Mouse (Mus musculus) heart, embryonic 11.5 days (tissue): ENCODE data around the gene Gm17324. TPM values are rescaled to one million over a fixed set of nuclear protein-coding genes. Genes with fewer than 3 reads are reported as not detected.
A peak's percentile ranks its signal among the peaks of the same experiment; 100 is the strongest.

Source experiments
- ATAC-seq: fragments of 200-750 bp; cut with Nextera tagmentation; replicated peaks from 2 replicates; pipeline ENCODE4 v1.8.0; 2017; ENCODE audit warnings: moderate library complexity; ENCODE audit not compliant: insufficient number of reproducible peaks, low FRiP score, low TSS enrichment
- H3K27ac ChIP-seq: fragments of 300-500 bp; sonication (generic); 2 replicates; pipeline ENCODE4 v1.5.1; 2014; ENCODE audit warnings: mild to moderate bottlenecking, low read depth, low read length
- H3K27me3 ChIP-seq: fragments of 300-500 bp; sonication (generic); 2 replicates; pipeline ENCODE4 v1.6.1; 2014; ENCODE audit warnings: mild to moderate bottlenecking, low read length, mixed read lengths; ENCODE audit not compliant: control insufficient read depth, insufficient read depth
- H3K36me3 ChIP-seq: fragments of 300-500 bp; sonication (generic); 2 replicates; pipeline ENCODE4 v1.6.1; 2014; ENCODE audit warnings: mild to moderate bottlenecking, low read length, moderate library complexity, mixed read lengths; ENCODE audit not compliant: control insufficient read depth, insufficient read depth
- H3K4me1 ChIP-seq: fragments of 300-500 bp; sonication (generic); 2 replicates; pipeline ENCODE4 v1.6.1; 2014; ENCODE audit warnings: low read length; ENCODE audit not compliant: control insufficient read depth, insufficient read depth
- H3K4me2 ChIP-seq: fragments of 300-500 bp; sonication (generic); 2 replicates; pipeline ENCODE4 v1.6.1; 2014; ENCODE audit warnings: mild to moderate bottlenecking, moderate library complexity
- H3K4me3 ChIP-seq: fragments of 300-500 bp; sonication (generic); 2 replicates; pipeline ENCODE4 v1.5.1; 2014; ENCODE audit warnings: low read depth, low read length
- H3K9ac ChIP-seq: fragments of 300-500 bp; sonication (generic); 2 replicates; pipeline ENCODE4 v1.6.1; 2014; ENCODE audit warnings: mild to moderate bottlenecking, low read depth, low read length, moderate library complexity
- H3K9me3 ChIP-seq: fragments of 300-500 bp; sonication (generic); replicated peaks from 2 replicates; pipeline ENCODE4 v1.6.1; 2016; ENCODE audit warnings: low read length; ENCODE audit not compliant: control insufficient read depth
- WGBS: fragments of 180-500 bp; shearing (Covaris S2); extraction: QIAGEN DNeasy Blood & Tissue Kit; methylation state at CpG from one replicate; pipeline ENCODE4 v1.1.7; 2014; ENCODE audit not compliant: insufficient replicate concordance; 5-methylcytosine and 5-hydroxymethylcytosine counted together
- polyA plus RNA-seq: library from polyadenylated mRNA; unstranded; fragments of >200 nt; fragmentation: Nextera tagmentation; extraction: Ambion mirVana; gene quantifications from 2 replicates; pipeline ENCODE4 v1.2.1, GENCODE M21; 2014

Gm17324 gene
- polyA plus RNA-seq, 1 experiment from 2014 or later = 0.46 TPM

DNA sequence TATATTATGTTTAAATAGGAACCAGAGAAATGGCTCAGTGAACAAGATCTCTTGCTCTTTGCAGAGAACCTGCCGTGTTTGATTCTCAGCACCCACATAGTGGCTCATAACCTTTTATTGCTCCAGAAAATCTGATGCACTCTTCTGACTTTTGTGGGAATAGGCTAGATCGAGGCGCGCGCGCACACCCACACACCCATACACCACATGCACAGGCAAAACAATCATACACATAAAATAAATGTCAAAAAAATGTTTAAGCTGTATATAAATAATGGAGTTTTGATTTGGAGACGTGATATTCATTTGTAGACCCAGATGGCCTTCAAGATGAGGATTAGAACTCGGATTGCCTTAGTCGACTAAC is 997 bp downstream of the Gm17324 start:
- Histone ChIP-seq H3K9ac (peak overlapping the region; percentile 97), H3K36me3 (peaks cover 2% of the 10 kb centered on the region; the same call in 1 of the 2 replicates), H3K9me3 (no peaks in the 10 kb centered on the region), H3K27me3 (peaks cover 36% of the 10 kb centered on the region), H3K4me1 (peaks cover 9% of the 10 kb centered on the region), H3K27ac (no peak overlapping the region), H3K4me3 (peak overlapping the region; percentile 99), H3K4me2 (peak overlapping the region; percentile 64)
- no peak for ATAC-seq
- 34% methylated on average over 9 of the region's 9 CpGs for WGBS

DNA sequence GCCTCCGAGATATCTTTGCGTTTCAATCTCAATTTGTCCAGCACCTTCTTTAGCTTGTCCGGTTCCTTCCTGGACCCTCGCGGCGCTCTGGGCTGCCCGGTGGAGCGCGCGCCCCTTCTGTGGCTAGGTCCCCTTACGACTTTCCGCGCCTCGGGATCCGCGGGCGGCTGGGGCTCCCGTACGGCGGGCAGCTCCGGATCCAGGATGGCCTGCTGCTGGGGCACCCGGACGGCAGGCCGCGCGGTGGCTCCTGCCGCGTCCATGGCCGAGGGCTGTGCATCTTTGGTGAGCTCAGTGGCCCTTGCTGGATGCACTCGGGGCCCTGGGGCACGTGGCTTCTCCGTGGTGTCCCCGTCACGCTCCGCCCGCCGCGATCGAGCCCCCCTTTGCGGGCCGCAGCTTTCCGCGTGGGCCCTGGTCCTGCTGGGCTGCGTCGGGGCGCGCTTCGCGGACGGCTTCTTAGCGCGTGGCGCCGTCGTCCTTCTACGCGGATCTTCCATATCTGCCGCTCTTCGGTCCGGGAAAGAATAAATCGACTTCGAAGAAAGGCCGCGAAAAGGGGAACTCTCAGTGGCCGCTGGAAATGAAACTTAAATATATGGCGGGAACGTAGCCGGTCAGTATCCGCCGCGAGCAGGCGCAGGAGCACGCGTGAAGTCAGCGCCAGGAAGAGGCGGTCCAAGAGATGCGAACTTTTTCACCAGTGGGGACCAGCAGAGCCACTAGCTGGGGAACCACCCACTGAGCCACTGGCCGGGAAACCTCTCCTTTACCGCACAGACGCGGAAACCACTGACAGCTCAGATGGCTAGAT is 5.8 kb downstream of the Gm17324 start, which contains the start of gene Cgas:
Gene Cgas (minus strand): TSS at position 659 of the 814 bp plus-strand sequence.
- H3K27ac ChIP-seq = no peak within 1 kb of the TSS
- peak within 1 kb of the TSS; percentile 55 for H3K4me3 ChIP-seq
- WGBS = under 1% methylated on average over 77 of the region's 81 CpGs
- H3K36me3 ChIP-seq = no peaks in the 10 kb centered on the region
- peak; percentile 52; the same call in 1 of the 2 replicates for ATAC-seq
- peak within 1 kb of the TSS; percentile 83 for H3K4me2 ChIP-seq
- H3K9ac ChIP-seq = peak within 1 kb of the TSS; percentile 66
- peaks cover 4% of the 10 kb centered on the region; the same call in 1 of the 2 replicates for H3K4me1 ChIP-seq
- no peaks in the 10 kb centered on the region for H3K9me3 ChIP-seq
- peaks cover 69% of the 10 kb centered on the region for H3K27me3 ChIP-seq

DNA sequence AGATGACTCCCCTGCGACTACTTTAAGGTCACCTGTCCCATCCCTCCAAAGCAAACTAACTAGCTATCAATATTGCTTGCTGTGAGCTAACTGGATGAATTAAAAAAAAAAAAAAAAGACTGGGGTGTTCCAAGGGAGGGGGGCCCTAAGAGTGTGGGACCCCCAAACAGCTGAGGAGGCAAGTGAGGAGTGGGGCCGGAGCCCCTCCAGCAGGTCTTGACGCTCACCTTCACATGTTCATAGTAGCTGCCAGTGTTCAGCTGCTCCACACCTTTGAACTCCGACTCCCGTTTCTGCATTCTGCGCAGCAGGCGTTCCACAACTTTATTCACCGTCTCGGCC is 6.4 kb downstream of the Gm17324 start:
- Histone ChIP-seq H3K9ac (peak overlapping the region; percentile 66), H3K9me3 (no peaks in the 10 kb centered on the region), H3K4me1 (peaks cover 4% of the 10 kb centered on the region; the same call in 1 of the 2 replicates), H3K27me3 (peaks cover 69% of the 10 kb centered on the region), H3K4me3 (peak overlapping the region; percentile 55), H3K4me2 (peak overlapping the region; percentile 83), H3K27ac (no peak overlapping the region), H3K36me3 (no peaks in the 10 kb centered on the region)
- 3% methylated on average over 9 of the region's 9 CpGs for WGBS
- no peak for ATAC-seq

DNA sequence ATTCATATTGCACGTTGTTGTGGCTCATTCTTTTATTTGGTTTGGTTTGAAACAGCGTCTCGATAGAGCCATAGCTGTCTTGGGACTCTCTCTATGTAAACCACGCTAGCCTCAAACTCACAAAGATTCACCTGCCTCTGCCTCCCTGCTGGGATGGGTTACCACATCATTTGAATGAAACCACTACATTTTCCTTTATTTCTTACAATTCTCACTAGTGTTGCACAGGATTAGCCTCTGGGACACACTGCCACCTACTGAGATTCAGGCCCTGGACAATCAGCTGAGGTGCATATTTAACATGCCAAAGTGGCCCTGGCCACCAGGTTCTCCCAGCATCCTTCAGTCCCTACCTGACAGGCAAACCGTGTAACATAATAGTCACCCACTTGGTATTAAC is 9.2 kb downstream of the Gm17324 start:
- no peak overlapping the region for H3K9ac ChIP-seq
- ATAC-seq = no peak
- WGBS = 61% methylated on average over 5 of the region's 5 CpGs
- no peak overlapping the region for H3K27ac ChIP-seq
- H3K4me1 ChIP-seq = peaks cover 4% of the 10 kb centered on the region; the same call in 1 of the 2 replicates
- H3K36me3 ChIP-seq = no peaks in the 10 kb centered on the region
- H3K9me3 ChIP-seq = no peaks in the 10 kb centered on the region
- peaks cover 51% of the 10 kb centered on the region for H3K27me3 ChIP-seq
- no peak overlapping the region for H3K4me3 ChIP-seq
- H3K4me2 ChIP-seq = no peak overlapping the region

DNA sequence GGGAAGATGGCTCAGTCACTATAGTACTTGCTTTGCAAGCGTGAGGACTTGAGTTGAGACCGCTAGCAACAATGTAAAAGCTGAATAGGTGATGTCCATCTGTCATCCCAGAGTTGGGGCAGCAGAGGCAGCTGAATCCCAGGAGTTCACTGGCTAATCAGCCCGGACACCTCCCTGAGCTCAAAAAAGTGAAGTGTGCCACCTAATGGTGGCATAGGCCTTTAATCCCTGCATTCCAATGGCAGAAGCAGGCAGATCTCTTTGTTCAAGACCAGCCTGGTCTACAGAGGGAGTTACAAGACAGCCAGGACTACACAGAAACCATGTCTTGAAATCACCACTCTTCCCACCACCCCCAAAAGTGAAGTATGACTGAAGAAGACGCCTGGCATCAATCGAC is 16.1 kb downstream of the Gm17324 start:
- H3K27ac ChIP-seq = no peak overlapping the region
- H3K4me3 ChIP-seq = no peak overlapping the region
- no peaks in the 10 kb centered on the region for H3K36me3 ChIP-seq
- H3K4me1 ChIP-seq = peaks cover 6% of the 10 kb centered on the region; the same call in 1 of the 2 replicates
- ATAC-seq = no peak
- 78% methylated on average over 5 of the region's 5 CpGs for WGBS
- no peak overlapping the region for H3K4me2 ChIP-seq
- H3K9ac ChIP-seq = no peak overlapping the region
- no peaks in the 10 kb centered on the region; the same call in 1 of the 2 replicates for H3K27me3 ChIP-seq
- H3K9me3 ChIP-seq = no peaks in the 10 kb centered on the region

DNA sequence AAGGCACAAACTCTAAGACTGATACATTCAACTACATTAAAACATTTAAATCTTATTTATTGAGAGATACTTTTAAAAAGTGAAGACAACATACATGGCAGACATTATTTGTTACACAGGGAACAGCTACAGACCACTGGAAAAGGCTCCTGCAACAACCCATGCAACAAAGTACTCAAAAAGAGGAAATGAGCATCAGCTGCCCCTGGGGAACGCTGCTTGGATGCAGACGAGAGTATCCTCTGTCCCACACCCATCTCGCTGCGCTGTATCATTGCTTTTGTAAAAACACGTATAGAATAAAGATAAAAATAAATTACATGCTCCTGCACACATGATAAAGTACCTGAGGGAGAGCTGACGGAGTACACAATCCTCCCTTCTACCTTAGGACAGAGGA is 18.1 kb downstream of the Gm17324 start:
- H3K9me3 ChIP-seq = no peaks in the 10 kb centered on the region
- no peak overlapping the region for H3K4me2 ChIP-seq
- H3K4me3 ChIP-seq = no peak overlapping the region
- WGBS = 63% methylated on average over 6 of the region's 6 CpGs
- H3K27me3 ChIP-seq = no peaks in the 10 kb centered on the region; the same call in 1 of the 2 replicates
- H3K36me3 ChIP-seq = no peaks in the 10 kb centered on the region
- H3K4me1 ChIP-seq = peaks cover 6% of the 10 kb centered on the region; the same call in 1 of the 2 replicates
- H3K27ac ChIP-seq = no peak overlapping the region
- H3K9ac ChIP-seq = no peak overlapping the region
- ATAC-seq = no peak

DNA sequence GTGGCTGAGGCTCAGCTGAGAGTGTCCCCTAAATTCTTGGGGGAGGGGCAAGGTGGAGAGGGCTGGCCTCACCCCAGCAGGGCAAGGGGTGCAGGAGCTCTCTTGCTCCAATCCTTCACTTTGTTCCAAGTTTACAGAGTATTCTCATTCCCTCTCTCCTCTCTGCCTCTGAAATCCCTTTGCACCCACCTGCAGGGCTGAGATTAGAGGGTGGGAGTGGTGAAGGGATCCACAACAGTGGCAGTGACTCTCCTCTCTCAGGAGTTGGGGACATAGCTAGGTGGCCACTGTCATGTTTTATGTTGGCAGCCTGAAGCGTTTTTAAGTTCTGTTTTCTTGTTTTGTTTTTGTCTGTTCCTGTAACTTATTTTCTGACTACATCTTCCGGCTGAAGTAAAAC is 19.0 kb downstream of the Gm17324 start:
- H3K9me3 ChIP-seq = no peaks in the 10 kb centered on the region
- peaks cover 6% of the 10 kb centered on the region; the same call in 1 of the 2 replicates for H3K4me1 ChIP-seq
- H3K4me2 ChIP-seq = no peak overlapping the region
- H3K27ac ChIP-seq = no peak overlapping the region
- H3K9ac ChIP-seq = no peak overlapping the region
- H3K27me3 ChIP-seq = no peaks in the 10 kb centered on the region; the same call in 1 of the 2 replicates
- no peak for ATAC-seq
- WGBS = 50% methylated on average over 2 of the region's 2 CpGs
- H3K4me3 ChIP-seq = no peak overlapping the region
- no peaks in the 10 kb centered on the region for H3K36me3 ChIP-seq

DNA sequence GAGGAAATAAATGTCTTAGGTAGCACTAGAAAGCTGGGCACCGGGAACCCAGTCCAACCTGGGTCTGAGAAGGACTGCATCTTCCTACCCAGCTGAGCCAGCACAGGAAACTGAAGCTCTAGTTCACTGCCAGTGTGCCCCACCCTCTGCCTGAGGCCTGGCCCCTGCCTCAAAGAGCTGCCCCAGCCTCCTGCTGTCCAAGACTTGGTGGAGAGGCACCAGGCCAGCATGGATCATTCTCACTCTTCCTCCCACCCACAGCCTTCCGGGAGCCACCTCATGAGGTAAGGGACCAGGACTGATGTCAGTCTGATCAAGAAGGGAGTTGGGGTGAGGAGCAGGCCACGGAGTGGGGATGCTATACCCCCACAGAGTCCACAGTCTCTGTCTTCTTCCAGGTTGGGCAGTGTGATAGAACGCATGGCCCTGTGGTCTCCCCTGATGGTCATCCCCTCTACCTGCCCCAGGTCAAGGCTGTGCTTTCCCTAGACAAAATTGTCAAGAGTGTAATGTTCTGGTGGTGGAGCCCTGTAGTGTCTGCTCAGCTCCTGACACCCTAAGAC is 19.6 kb downstream of the Gm17324 start:
- no peak for ATAC-seq
- Histone ChIP-seq H3K9me3 (no peaks in the 10 kb centered on the region), H3K36me3 (no peaks in the 10 kb centered on the region), H3K4me2 (no peak overlapping the region), H3K27ac (no peak overlapping the region), H3K9ac (no peak overlapping the region), H3K4me1 (peaks cover 6% of the 10 kb centered on the region; the same call in 1 of the 2 replicates), H3K27me3 (no peaks in the 10 kb centered on the region; the same call in 1 of the 2 replicates), H3K4me3 (no peak overlapping the region)
- WGBS = 74% methylated on average over 4 of the region's 4 CpGs
